Mouse (Mus musculus): ENCODE measurements around the gene Mcat. TPM values are rescaled to one million over a fixed set of nuclear protein-coding genes. Genes with fewer than 3 reads are reported as not detected.
A peak's percentile ranks its signal among the peaks of the same experiment; 100 is the strongest.
"Not testable (repeated sequence)": the region's sequence is repeated elsewhere in the genome, so short reads cannot be mapped to it uniquely, and the experiment has no call there.

Gene Mcat
- polyA plus RNA-seq, 1 experiment from 2014 or later = 45.3 TPM

GRCm38 (mm10) chr15:83518215-83519048 lies 45.2 kb downstream of the Mcat start:
- Histone ChIP-seq H3K9me3 (no peaks in the 10 kb centered on the region), H3K4me1 (peaks cover 4% of the 10 kb centered on the region), H3K4me2 (replicated peaks) (peak overlapping the region; percentile 27; the same call in 1 of the 2 replicates), H3K27me3 (peaks cover under 1% of the 10 kb centered on the region; the same call in 1 of the 2 replicates), H3K36me3 (no peaks in the 10 kb centered on the region), H3K27ac (replicated peaks) (no peak overlapping the region), H3K4me3 (no peak overlapping the region), H3K9ac (replicated peaks) (no peak overlapping the region)
- peak; percentile 47; the same call in 1 of the 2 replicates for ATAC-seq (ENCODE audit: low FRiP score, low read depth)
- 37% methylated on average over 20 of the region's 20 CpGs for WGBS

- Histone ChIP-seq H3K27ac (replicated peaks) (no peak overlapping the region), H3K27me3 (peaks cover 5% of the 10 kb centered on the region; the same call in 1 of the 2 replicates), H3K9ac (replicated peaks) (no peak overlapping the region), H3K4me2 (replicated peaks) (no peak overlapping the region), H3K36me3 (no peaks in the 10 kb centered on the region), H3K9me3 (no peaks in the 10 kb centered on the region), H3K4me3 (no peak overlapping the region), H3K4me1 (peaks cover 2% of the 10 kb centered on the region; the same call in 1 of the 2 replicates)
- 68% methylated on average over 5 of the region's 5 CpGs for WGBS
- ATAC-seq (ENCODE audit: low FRiP score, low read depth) = no peak
Observed at GRCm38 (mm10) chr15:83515018-83515417, 48.6 kb downstream of the Mcat start.

GRCm38 (mm10) chr15:83512489-83513281 lies 50.9 kb downstream of the Mcat start:
- no peak overlapping the region for H3K27ac ChIP-seq (replicated peaks)
- H3K27me3 ChIP-seq = peaks cover 5% of the 10 kb centered on the region; the same call in 1 of the 2 replicates
- peaks cover 9% of the 10 kb centered on the region for H3K4me1 ChIP-seq
- no peak overlapping the region for H3K9ac ChIP-seq (replicated peaks)
- no peak overlapping the region for H3K4me3 ChIP-seq
- 77% methylated on average over 13 of the region's 13 CpGs for WGBS
- no peak for ATAC-seq (ENCODE audit: low FRiP score, low read depth)
- H3K9me3 ChIP-seq = no peaks in the 10 kb centered on the region
- no peaks in the 10 kb centered on the region for H3K36me3 ChIP-seq
- H3K4me2 ChIP-seq (replicated peaks) = no peak overlapping the region

- Histone ChIP-seq H3K4me3 (peak within 1 kb of the TSS; percentile 67), H3K4me2 (replicated peaks) (peak within 1 kb of the TSS; percentile 76), H3K27ac (replicated peaks) (peak within 1 kb of the TSS; percentile 85), H3K27me3 (peaks cover 5% of the 10 kb centered on the region; the same call in 1 of the 2 replicates), H3K4me1 (peaks cover 9% of the 10 kb centered on the region), H3K9me3 (no peaks in the 10 kb centered on the region), H3K9ac (replicated peaks) (peak within 1 kb of the TSS; percentile 69), H3K36me3 (0 out of 2 replicates have a peak, but pooled peaks cover 4% of the 10 kb centered on the region)
- peak; percentile 90 for ATAC-seq (ENCODE audit: low FRiP score, low read depth)
- WGBS = 14% methylated on average over 41 of the region's 41 CpGs
Observed at GRCm38 (mm10) chr15:83510805-83511405, 52.7 kb downstream of the Mcat start, which contains the start of gene Ttll1. Gene Ttll1, minus strand, starts transcription at chr15:83510893.

- no peaks in the 10 kb centered on the region for H3K9me3 ChIP-seq
- peak overlapping the region; percentile 76 for H3K4me2 ChIP-seq (replicated peaks)
- peak; percentile 88 for ATAC-seq (ENCODE audit: low FRiP score, low read depth)
- peak overlapping the region; percentile 67 for H3K4me3 ChIP-seq
- WGBS = 24% methylated on average over 17 of the region's 17 CpGs
- peaks cover 10% of the 10 kb centered on the region; the same call in 1 of the 2 replicates for H3K36me3 ChIP-seq
- H3K9ac ChIP-seq (replicated peaks) = peak overlapping the region; percentile 69
- peak overlapping the region; percentile 85 for H3K27ac ChIP-seq (replicated peaks)
- peaks cover 5% of the 10 kb centered on the region; the same call in 1 of the 2 replicates for H3K27me3 ChIP-seq
- peaks cover 9% of the 10 kb centered on the region for H3K4me1 ChIP-seq
Observed at GRCm38 (mm10) chr15:83509950-83510804, 53.4 kb downstream of the Mcat start.

GRCm38 (mm10) chr15:83501483-83501882 lies 62.1 kb downstream of the Mcat start:
- not testable (repeated sequence) for ATAC-seq (ENCODE audit: low FRiP score, low read depth); H3K9ac ChIP-seq (replicated peaks); H3K27me3 ChIP-seq; H3K9me3 ChIP-seq; H3K4me1 ChIP-seq; H3K4me3 ChIP-seq; H3K4me2 ChIP-seq (replicated peaks); H3K27ac ChIP-seq (replicated peaks)
- WGBS = 83% methylated on average over 6 of the region's 6 CpGs
- H3K36me3 ChIP-seq = peaks cover 87% of the 10 kb centered on the region

GRCm38 (mm10) chr15:83500352-83500751 lies 63.2 kb downstream of the Mcat start:
- H3K4me2 ChIP-seq (replicated peaks) = no peak overlapping the region
- H3K9ac ChIP-seq (replicated peaks) = no peak overlapping the region
- peaks cover 89% of the 10 kb centered on the region for H3K36me3 ChIP-seq
- 69% methylated on average over 3 of the region's 3 CpGs for WGBS
- H3K27me3 ChIP-seq = no peaks in the 10 kb centered on the region
- no peaks in the 10 kb centered on the region for H3K4me1 ChIP-seq
- no peak overlapping the region for H3K27ac ChIP-seq (replicated peaks)
- no peak for ATAC-seq (ENCODE audit: low FRiP score, low read depth)
- H3K4me3 ChIP-seq = no peak overlapping the region
- H3K9me3 ChIP-seq = no peaks in the 10 kb centered on the region

- Histone ChIP-seq H3K9ac (replicated peaks) (no peak overlapping the region), H3K27ac (replicated peaks) (no peak overlapping the region), H3K27me3 (no peaks in the 10 kb centered on the region), H3K9me3 (no peaks in the 10 kb centered on the region), H3K36me3 (peaks cover 91% of the 10 kb centered on the region), H3K4me1 (no peaks in the 10 kb centered on the region), H3K4me3 (no peak overlapping the region), H3K4me2 (replicated peaks) (no peak overlapping the region)
- 93% methylated on average over 10 of the region's 10 CpGs for WGBS
- ATAC-seq (ENCODE audit: low FRiP score, low read depth) = no peak
Observed at GRCm38 (mm10) chr15:83499211-83499755, 64.3 kb downstream of the Mcat start.

GRCm38 (mm10) chr15:83497299-83497698 lies 66.3 kb downstream of the Mcat start:
- no peaks in the 10 kb centered on the region for H3K27me3 ChIP-seq
- ATAC-seq (ENCODE audit: low FRiP score, low read depth) = no peak
- no peak overlapping the region for H3K4me2 ChIP-seq (replicated peaks)
- H3K9ac ChIP-seq (replicated peaks) = no peak overlapping the region
- H3K9me3 ChIP-seq = no peaks in the 10 kb centered on the region
- WGBS = 95% methylated on average over 6 of the region's 6 CpGs
- peaks cover 96% of the 10 kb centered on the region for H3K36me3 ChIP-seq
- no peak overlapping the region for H3K4me3 ChIP-seq
- no peak overlapping the region for H3K27ac ChIP-seq (replicated peaks)
- H3K4me1 ChIP-seq = no peaks in the 10 kb centered on the region

Measured in midbrain, embryonic 12.5 days (tissue).